Mouse (Mus musculus) large intestine, adult 2 months (tissue): ENCODE data around the gene Trir. TPM values are rescaled to one million over a fixed set of nuclear protein-coding genes. Genes with fewer than 3 reads are reported as not detected.
A peak's percentile ranks its signal among the peaks of the same experiment; 100 is the strongest.

Experiments
- DNase-seq: peaks from one replicate; pipeline ENCODE4 v3.0.0-alpha.2; 2012; ENCODE audit warnings: low read depth, low spot score
- WGBS: fragments of 180-500 bp; shearing (Covaris S2); methylation state at CpG from one replicate; pipeline ENCODE4 v1.1.7; 2018; 5-methylcytosine and 5-hydroxymethylcytosine counted together
- polyA plus RNA-seq: library from polyadenylated mRNA; depleted of rRNA; stranded (reverse); fragments of >200 nt; gene quantifications from 2 replicates; pipeline ENCODE4 v1.2.3, GENCODE M21; 2012

The Trir gene
- polyA plus RNA-seq, 1 experiment: 101 TPM

DNA sequence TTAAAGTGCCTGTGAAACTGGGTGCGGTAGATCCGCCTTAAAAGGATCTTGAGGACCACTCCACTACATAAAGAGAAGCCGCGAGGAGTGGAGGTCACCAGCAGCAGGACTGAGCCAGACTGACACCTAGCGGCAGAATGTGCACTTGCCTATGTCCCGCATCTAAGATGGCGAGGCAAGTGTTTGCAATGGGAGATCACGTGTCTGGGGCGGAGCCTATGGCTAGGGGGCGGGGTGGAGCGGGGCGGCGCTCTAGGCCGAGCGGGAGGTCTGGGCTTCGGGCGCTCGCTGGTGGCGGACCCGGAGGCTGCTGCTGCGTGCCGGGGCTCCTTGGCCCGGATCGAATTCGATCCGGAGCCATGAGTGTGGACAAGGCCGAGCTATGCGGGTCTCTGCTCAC lies 36.3 kb upstream of the Trir start, which contains the start of gene Hook2:
TSS of gene Hook2 (plus strand) at position 255 of the 400 bp plus-strand sequence.
- peak; percentile 98 for DNase-seq
- 1% methylated on average over 28 of the region's 28 CpGs for WGBS

DNA sequence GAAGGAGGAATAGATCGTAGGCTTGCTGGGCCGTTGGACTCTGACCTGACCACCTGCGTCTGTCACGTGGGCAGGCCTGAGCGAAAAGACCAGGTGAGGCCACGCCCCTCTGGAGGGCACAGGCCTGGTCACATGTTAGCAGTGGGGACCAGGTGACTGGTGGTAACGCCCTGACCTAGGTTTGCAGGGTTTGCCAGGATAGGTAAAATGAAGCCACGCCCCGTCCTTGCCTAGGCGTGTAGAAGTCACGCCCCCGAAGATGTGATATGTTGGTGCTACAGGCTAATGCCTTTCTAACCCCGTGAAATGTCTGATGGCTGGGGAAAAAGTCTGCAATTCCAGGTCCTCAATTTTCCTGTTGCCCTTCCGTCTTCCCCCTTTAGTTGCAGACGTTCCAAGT lies 35.8 kb upstream of the Trir start:
- DNase-seq: no peak
- WGBS: 2% methylated on average over 15 of the region's 15 CpGs

DNA sequence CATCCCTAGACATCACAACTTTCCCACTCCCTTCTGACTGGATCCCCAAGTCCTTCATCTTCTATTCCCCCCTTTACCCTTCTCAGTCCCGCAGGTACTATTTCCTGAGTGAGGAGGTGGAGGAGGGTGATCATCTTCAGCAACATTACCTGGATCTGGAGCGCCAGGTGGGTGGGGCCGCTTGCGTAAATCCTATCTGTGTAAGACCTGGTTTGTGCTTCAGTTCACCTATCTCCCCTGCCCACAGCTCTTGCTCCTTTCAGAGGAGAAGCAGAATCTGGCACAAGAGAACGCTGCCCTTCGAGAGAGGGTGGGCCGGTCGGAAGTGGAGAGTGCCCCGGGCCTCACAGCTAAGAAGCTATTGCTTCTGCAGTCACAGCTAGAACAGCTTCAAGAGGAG lies 32.2 kb upstream of the Trir start:
- WGBS: 91% methylated on average over 9 of the region's 9 CpGs
- DNase-seq: no peak

DNA sequence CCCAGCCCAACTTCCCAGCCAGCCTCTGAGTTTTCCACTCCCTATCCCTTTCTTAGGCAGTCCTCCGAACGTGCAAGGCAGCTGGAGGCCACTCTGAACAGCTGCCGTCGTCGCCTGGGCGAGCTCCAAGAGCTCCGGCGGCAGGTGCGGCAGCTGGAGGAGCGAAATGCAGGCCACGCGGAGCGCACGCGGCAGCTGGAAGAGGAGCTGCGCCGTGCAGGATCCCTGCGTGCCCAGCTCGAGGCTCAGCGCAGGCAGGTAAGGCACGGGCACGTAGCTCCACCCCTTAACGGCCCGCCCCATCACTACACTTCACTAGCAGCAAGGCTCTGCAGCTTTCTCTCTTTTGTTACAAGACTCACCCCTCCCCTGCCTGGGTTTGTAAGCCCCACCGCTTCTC lies 30.9 kb upstream of the Trir start:
- DNase-seq: no peak
- WGBS: 70% methylated on average over 25 of the region's 25 CpGs

DNA sequence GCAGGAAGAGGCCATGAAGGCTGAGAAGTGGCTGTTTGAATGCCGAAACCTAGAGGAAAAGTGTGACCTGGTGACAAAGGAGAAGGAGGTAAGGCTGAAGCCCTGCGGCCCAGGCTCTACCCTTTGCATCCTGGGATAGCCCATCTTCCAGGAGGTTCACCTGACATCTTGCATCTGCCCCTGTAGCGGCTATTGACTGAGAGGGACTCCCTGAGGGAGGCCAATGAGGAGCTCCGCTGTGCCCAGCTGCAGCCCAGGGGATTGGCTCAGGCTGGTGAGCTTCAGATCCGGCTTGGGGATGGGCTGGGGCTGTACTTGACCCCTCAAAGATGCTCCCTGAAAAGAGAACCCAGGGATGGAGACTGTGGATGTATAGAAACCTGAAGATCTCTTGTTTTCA lies 29.6 kb upstream of the Trir start:
- WGBS: 94% methylated on average over 5 of the region's 5 CpGs

DNA sequence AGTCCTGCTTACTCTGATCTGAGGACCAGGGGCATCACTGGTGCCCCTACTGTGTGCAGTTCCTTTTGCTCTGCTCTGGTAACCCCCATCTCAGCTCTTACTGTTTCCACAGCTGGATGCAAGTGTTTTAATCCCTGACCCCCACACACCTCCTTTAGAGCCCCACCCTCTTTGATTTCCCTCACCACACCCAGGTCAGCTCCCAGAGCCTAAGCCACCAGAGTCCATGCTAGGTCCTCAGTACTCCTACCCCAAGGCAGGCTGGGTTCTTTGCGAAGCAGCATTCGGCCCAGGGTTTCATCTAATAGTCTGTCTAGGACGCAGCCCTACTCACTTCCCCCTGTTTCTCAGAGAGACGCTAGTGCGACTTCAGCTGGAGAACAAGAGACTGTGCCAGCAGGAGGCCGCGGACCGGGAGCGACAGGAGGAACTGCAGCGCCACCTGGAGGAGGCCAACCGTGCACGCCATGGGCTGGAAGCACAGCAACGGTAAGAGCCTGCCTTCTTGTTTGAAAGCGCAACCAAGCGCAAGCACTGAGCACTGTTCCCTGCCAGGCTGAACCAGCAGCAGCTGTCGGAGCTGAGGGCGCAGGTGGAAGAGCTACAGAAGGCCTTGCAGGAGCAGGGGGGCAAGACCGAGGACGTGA lies 28.9 kb upstream of the Trir start:
- WGBS: 14% methylated on average over 19 of the region's 19 CpGs

More for the DNA sequence above, 29.6 kb upstream of the Trir start:
- no peak for DNase-seq

DNA sequence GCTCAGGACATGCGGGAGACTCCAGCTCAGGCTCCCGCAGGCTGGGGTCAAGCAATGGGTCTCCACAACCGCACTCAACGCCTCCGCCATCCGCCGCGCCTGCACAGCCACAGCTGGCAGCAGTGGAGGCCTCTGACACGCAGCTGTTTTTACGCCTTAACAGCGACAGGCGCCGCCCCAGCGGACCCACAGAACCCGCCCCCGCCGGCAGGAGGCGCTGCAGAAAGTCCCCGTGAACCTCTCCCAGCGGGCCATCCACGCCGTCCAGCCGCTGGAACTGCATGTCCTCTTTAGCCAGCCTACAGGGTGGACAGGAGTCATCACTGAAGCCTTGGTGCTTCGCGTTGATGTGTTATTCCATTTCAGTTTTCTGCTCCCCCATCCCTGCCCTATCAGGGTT lies 18.9 kb upstream of the Trir start:
- DNase-seq: no peak
- WGBS: 17% methylated on average over 25 of the region's 25 CpGs

More for the DNA sequence above, 28.9 kb upstream of the Trir start:
- no peak for DNase-seq

DNA sequence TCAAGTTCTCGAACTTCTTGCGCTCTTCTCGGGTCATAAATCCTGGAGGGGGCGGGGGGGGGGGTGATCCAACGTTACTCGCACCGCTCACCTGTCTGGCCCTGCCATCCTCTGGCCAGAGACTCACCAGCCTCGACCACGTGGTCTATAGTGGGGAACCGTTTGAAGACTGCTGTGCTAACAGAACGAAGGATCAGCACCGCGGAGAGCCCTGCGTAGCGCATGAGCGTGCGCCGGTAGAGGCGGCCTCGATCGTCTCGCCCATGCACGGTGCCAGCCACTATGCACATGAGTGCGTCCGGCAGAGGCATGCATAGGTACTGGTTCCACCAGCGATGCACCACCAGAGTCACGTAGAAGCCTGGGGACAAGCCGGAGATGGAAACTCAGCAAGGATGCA lies 15.4 kb upstream of the Trir start:
- 11% methylated on average over 28 of the region's 28 CpGs for WGBS
- no peak for DNase-seq

DNA sequence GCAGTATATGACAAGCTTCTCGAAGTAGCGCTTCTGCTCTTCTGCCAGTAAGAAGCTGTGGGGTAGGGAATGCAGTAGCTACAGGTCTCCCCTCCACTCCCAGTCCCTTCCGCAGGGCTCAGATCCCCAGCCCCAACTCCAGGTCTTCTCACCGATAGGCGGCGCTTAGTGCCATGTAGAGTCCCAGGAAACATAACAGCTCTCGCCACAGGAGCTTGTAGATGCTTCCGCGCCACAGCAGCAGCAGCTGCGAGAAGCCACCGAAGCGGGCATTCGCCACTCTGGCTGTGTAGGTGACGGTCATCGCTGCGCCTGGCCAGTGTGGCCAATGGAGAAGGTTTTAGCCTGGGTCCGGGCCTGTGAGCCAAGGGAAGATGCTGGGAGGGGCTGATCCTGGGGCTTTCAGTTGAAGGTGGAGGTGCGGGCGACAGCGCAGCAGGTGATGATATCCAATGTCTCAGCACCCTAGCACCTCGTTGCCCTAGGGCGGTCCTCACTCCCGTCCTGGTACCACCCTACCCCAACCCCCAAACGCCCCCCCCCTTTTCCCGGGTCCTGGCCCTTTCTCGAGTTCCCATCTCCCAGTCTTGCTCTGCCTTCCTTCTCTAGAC lies 13.3 kb upstream of the Trir start:
- 3% methylated on average over 25 of the region's 26 CpGs for WGBS
- DNase-seq: no peak

DNA sequence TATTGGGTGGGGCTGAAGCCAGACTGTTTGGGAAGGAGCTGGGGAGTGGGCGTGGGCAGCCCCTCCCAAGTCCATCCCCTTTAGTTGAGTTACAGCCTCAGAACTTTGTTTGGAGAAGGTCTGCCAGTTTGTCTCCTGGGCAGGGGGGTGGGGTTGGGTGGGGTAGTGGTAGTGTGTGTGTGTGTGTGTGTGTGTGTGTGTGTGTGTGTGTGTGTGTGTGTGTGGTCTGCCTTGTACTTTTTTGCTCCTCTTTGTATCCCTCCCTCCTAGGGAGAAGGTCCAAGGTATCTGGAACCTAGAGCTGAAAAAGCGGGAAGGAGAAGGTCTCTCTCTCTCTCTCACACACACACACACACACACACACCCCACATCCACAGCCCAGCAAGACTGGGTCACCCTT lies 12.2 kb upstream of the Trir start, which contains the start of gene Best2:
TSS of gene Best2 (minus strand) at position 101 of the 400 bp plus-strand sequence.
- WGBS: 46% methylated on average over 2 of the region's 2 CpGs
- DNase-seq: no peak

DNA sequence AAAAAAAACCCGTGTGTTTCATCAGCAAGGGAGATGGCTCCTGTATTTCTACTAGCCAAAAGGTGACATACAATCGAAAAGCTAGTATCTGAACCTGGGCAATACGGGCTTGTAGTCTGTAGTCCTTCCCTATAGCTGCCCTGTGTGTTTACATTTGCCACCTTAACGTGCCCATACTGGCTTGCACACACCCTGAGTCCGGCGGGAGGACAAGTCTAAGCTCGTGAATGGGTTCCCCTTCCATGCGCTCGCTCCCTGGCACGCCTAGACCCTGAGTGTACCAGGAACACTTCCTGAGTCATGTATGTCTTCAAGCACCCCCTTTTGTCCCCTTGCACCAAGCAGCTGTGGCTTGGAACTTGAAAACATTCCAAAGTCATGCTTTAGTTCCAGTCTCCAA lies 9.9 kb upstream of the Trir start:
- DNase-seq: no peak
- WGBS: 39% methylated on average over 10 of the region's 10 CpGs

DNA sequence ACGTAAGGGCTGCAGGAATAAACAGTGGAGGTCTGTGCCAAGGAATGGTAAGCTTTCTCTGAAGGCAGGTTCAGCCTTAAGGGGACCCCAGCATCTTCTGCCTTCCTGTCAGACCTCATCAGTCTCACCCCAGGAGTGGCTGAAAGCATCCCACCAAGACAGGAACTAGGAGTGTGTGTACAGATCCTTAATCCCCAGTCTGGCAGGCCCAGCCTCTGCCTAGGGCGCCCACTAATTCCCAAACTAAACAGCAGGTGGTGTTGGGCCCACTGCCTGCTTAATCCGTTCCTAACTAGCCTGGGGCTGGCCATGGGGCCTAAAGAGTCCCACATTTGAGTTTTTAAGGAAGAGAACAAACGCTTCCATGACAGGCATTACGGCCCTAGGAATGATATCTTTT lies 9.4 kb upstream of the Trir start:
- no peak for DNase-seq
- WGBS: 67% methylated on average over 5 of the region's 5 CpGs

DNA sequence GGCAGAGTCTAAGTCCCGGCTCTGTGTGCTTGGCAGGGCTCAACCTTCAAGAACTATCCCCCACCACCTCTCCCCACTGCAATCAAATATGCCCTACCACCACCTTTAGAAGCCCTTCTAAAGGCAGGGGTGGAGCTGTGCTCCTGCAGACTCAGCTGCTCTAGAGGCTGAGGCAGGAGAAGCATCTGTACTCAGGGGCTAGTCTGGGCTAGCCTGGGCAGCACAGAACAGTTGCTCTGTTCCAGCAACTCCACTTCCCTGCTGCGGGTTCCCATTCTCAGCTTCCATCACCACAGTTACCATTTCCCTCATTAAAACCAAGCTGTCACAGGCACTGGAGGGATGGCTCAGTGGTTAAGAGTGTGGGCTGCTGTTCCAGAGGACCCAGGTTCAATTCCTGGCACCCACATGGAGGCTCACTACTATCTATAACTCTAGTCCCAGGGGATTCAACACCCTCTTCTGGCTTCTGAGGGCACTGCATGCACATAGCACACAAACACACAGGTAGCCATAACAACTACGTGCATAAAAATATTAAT lies 5.0 kb upstream of the Trir start:
- DNase-seq: no peak
- 92% methylated on average over 3 of the region's 3 CpGs for WGBS

DNA sequence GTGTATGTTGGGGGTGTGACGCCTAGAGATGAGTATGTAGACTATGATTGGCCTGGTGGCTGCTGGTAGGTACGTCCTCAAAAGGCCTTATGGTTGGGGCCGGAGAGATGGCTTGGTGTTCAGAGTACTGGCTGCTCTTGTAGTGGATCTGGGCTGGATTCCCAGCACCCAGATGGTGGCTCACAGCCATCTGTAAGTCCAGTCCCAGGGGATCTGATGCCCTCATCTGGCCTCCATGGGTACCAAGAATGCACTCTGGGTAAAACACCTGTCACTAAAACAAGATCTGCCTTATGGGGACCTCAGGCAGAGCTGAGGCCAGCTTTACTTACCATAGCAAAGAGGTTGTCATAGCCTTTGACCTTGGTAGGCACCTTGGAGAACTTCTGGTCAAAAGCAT lies 2.8 kb upstream of the Trir start:
- 91% methylated on average over 3 of the region's 3 CpGs for WGBS
- DNase-seq: no peak

DNA sequence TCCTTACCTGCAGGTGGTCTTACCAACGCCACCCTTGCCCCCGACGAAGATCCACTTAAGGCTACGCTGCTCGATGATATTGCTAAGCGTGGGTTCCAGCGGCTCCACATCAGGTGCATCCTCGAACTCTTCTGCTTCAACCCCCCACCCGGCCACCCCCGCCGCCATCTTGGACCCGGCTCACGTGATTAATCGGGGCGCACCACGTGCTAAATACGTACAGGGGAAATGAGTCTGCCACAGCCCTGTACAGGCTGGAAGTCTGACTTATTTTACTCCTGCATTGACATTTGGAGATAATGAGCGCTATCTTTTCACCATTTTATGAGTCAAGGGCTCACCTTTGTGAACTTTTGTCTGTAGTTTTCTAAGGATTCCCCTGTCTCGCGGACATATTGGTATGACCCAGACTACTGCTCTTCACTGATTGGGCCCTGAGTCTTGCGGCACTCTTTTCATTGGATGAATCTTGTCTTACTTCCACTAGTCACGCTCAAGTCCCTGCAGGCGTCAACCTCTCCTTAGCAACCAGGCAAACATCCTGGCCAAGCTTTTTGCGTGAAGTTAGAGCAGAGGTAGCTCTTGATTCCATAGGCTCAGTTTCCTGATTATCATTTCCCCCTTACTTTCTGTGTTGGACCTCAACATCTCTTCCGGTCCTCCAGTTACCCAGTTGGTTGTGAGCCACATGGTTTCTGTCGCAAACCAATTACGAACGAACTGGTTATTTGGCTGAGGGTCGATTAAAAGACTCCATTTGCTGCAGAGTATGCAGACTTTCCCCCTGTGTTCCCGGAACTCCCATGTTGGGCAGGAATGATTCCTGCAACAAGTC lies 1.3 kb upstream of the Trir start, which contains the start of gene Asna1:
TSS of gene Asna1 (minus strand) at position 184 of the 835 bp plus-strand sequence.
- WGBS: 1% methylated on average over 30 of the region's 30 CpGs

DNA sequence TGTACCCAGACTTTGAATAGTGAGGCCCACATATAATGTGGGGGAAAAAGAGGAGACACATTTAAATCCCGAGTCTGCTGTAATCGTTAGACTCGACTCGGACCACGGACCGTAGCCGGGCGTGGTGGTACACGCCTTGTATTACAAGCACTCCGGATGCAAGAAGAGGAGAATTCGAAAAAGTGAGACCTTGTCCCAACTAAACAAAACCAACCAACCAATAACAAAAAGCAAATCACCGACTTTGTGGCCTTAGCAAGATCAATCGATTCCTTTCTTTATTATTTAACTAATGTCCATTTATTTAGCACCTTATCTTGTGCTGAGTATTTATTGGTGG lies 863 bp downstream of the Trir start:
- 1% methylated on average over 13 of the region's 13 CpGs for WGBS
- DNase-seq: no peak

More for the DNA sequence above, 1.3 kb upstream of the Trir start, which contains the start of gene Asna1:
- DNase-seq: peak; percentile 92

DNA sequence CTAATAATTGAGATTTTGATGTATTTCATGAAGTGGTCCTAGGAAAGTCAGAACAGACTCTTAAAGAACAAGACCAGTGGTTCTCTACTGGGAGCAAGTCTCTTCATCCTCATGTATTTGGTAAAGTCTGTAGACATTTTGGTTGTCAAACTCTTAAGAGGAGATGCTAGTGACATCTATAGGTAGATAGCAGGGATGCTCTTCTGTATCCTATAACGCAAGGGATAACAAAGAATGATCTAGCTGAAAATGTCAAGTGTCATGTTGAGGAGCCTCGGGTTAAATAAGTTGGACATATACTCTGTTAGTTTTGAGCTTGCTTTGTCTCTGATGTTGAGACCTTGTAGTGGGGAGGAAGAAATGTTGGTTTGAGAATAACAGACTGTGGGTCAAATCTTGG lies 1.3 kb downstream of the Trir start:
- DNase-seq: no peak
- WGBS: 7% methylated on average over 2 of the region's 2 CpGs

DNA sequence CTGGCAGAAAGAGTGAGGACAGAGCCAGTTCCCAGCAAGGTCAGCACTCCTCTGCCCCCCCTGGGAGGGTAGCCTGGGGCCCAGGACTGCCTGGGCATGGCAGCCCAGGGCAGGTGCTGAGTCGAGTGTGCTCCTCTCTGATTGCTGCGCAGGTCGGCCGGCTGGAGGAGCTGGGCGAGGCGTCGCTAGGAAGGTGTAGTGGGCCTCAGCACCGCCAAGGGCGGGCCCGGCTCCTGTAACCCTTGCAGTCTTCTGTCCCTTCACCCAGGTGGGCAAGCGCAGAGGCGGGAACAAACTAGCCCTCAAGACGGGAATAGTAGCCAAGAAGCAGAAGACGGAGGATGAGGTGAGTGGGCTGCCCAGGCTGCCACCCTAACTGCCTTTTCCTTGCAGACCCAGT lies 2.6 kb downstream of the Trir start:
- DNase-seq: no peak

DNA sequence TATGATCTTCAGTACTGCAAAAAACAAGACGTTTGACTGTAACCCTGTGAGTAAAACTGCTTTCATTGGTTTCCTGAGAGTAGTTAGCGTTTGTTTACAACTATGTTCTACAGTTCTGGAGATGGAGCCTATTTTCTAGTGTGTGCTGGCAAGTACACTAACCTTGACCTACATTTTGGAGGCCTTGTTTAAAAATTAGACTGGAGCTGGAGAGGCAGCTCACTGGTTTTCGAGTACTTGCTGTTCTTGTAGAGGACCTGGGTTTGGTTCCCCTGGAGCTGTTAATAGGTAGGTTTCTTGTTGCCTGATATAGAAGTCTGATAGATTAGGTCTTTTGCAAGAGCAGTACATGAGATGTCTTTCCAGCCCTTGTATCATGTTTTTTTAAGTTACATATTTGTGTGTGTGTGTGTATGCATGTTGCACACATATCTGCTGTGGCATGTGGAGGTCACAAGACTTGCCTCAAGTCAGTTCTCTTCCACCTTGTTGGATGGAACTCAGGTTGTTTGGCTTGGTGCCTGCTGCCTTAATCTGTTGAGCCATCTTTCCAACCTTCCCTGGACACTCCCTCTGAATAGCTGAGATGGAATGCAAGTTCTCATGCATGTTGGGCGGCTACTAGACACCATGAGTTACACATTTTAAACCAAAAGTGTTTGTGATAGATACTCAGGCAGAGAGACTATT lies 6.1 kb downstream of the Trir start:
- DNase-seq: no peak
- 61% methylated on average over 4 of the region's 4 CpGs for WGBS

More for the DNA sequence above, 2.6 kb downstream of the Trir start:
- 74% methylated on average over 14 of the region's 14 CpGs for WGBS

DNA sequence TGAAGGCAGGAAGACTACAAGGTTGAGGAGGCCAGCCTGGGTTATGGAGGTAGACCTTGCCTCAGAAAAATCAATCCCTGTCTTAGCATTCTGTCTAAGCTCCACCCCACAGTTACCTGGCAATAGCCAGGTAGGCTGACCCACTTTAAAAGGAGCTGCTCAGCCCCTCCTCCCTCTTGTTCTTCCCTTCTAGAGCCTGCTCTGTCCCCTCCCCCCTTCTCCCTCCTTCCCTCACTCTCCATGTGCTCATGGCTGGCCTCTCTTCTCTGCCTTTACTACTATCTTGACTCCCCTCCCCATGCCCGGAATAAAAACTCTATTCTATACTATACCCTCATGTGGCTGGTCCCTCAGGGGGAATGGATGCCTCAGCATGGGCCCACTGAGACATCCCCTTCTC lies 7.2 kb downstream of the Trir start:
- DNase-seq: no peak
- 59% methylated on average over 1 of the region's 1 CpGs for WGBS
